Mouse (Mus musculus): ENCODE data around the gene Slc35f5.

GRCm38 (mm10) chr1:125549872-125550271, 10.5 kb upstream of the Slc35f5 start:
- no peak for TF ChIP-seq POLR2A (IDR thresholded peaks at IDR 0.05; ENCODE audit: borderline replicate concordance, extremely low read depth, low read depth, low read length)
- TF ChIP-seq CTCF (IDR thresholded peaks at IDR 0.05; ENCODE audit: insufficient read depth, low read length), result no peak

Measured in lung, adult 2 months (tissue).